ENCODE assay signal across 9 mouse cellular contexts in the genomic region with DNA sequence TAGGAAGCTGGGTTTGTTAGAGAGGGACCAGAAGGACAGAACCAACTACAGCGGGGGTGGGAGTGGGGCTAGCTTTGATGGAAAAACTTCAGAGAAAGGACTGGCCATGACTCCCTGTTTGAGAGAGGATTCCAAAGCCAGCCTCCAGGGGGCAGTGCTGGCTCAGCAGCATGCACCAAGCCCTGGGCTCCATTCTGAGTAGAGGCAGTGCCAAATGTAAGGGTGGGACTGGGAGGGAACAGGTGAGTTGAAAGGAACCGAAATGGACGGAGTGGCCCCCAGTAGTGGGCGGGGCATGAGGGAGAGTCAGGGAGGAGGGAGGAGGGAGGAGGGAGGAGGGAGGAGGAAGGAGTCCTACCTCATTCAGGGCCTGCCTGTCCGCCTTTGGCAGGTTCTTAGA. TPM values are rescaled to one million over a fixed set of nuclear protein-coding genes. Genes with fewer than 3 reads are reported as not detected.
DNase-seq lines count a peak whose midpoint lies in the region; ATAC-seq and TF ChIP-seq lines count a peak whose summit lies in the region.
"Had no signal": no experiment of that assay in that cellular context is flagged by ENCODE, and none has a peak within 500 bp of the region (broad histone marks: within the 10 kb centered on the region; RNA-seq: fewer than 3 reads in every experiment).

No protein-coding gene starts in this region.

- peaks cover 16% of the 10 kb centered on the region for H3K27me3 ChIP-seq in kidney, embryonic 14.5 days (ENCODE audit: control insufficient read depth, insufficient read depth, low read length)
- peaks cover 94% of the 10 kb centered on the region for H3K27me3 ChIP-seq in limb, embryonic 10.5 days (ENCODE audit: low read depth, poor library complexity, severe bottlenecking)
- H3K27me3 ChIP-seq: embryonic facial prominence, embryonic 15.5 days had no signal

- H3K9me3 ChIP-seq in kidney, embryonic 14.5 days (ENCODE audit: control insufficient read depth, low read length) = no peaks in the 10 kb centered on the region
- no peaks in the 10 kb centered on the region for H3K9me3 ChIP-seq in limb, embryonic 10.5 days (replicated peaks)
- H3K9me3 ChIP-seq: embryonic facial prominence, embryonic 15.5 days had no signal

- H3K9ac ChIP-seq in kidney, embryonic 14.5 days (ENCODE audit: low read depth, low read length) = no peak overlapping the region
- H3K9ac ChIP-seq: embryonic facial prominence, embryonic 15.5 days had no signal

- TF ChIP-seq CTCF in cortical plate, adult 2 months (IDR thresholded peaks at IDR 0.05; ENCODE audit: extremely low read depth, insufficient read depth, low read length) = peak; percentile 74

- no peak for ATAC-seq in kidney, embryonic 14.5 days (ENCODE audit: low FRiP score, low TSS enrichment)

- H3K4me3 ChIP-seq in kidney, embryonic 14.5 days (ENCODE audit: low read length) = no peak overlapping the region
- H3K4me3 ChIP-seq in cortical plate, adult 2 months (ENCODE audit: insufficient read depth, low read length) = no peak overlapping the region
- H3K4me3 ChIP-seq in limb, embryonic 10.5 days = no peak overlapping the region
- H3K4me3 ChIP-seq: embryonic facial prominence, embryonic 15.5 days had no signal

- H3K4me1 ChIP-seq in kidney, embryonic 14.5 days (ENCODE audit: control insufficient read depth, insufficient read depth, low read length) = peaks cover 10% of the 10 kb centered on the region; the same call in 1 of the 2 replicates
- H3K4me1 ChIP-seq in cortical plate, adult 2 months (ENCODE audit: control insufficient read depth, insufficient read depth, low read length) = no peaks in the 10 kb centered on the region
- peaks cover 18% of the 10 kb centered on the region for H3K4me1 ChIP-seq in limb, embryonic 10.5 days

- peak; percentile 56 for DNase-seq in kidney, adult 18-20 months
- peak; percentile 83 for DNase-seq in CD4-positive, CD25-positive, alpha-beta regulatory T cell, adult 2 months (ENCODE audit: low read depth, low spot score)
- peak; percentile 49 for DNase-seq in T-cell, adult 2 months (ENCODE audit: low spot score)
- peak; percentile 61 for DNase-seq in limb, embryonic 10.5 days (ENCODE audit: low spot score)
- peak; percentile 69 to 75 for DNase-seq in right cerebral cortex, adult 2 months (ENCODE audit: low spot score in 2 of 2)
- DNase-seq in frontal cortex, postnatal 25 days (ENCODE audit: low spot score in 2 of 2) = no peak

- no peak overlapping the region for H3K27ac ChIP-seq in kidney, embryonic 14.5 days (ENCODE audit: low read depth, low read length)
- no peak overlapping the region for H3K27ac ChIP-seq in cortical plate, adult 2 months (ENCODE audit: insufficient read depth, low read length)
- no peak overlapping the region for H3K27ac ChIP-seq in limb, embryonic 10.5 days
- H3K27ac ChIP-seq: embryonic facial prominence, embryonic 15.5 days had no signal

- TF ChIP-seq POLR2A in cortical plate, adult 2 months (IDR thresholded peaks at IDR 0.05; ENCODE audit: extremely low read depth, insufficient read depth, low read length) = no peak

- 19% methylated on average over 4 of the region's 5 CpGs for WGBS in kidney, embryonic 14.5 days
- WGBS in limb, embryonic 10.5 days = 19% methylated on average over 4 of the region's 5 CpGs

- no peaks in the 10 kb centered on the region for H3K36me3 ChIP-seq in kidney, embryonic 14.5 days (ENCODE audit: control insufficient read depth, insufficient read depth, low read length)
- H3K36me3 ChIP-seq in limb, embryonic 10.5 days = no peaks in the 10 kb centered on the region

- H3K4me2 ChIP-seq in kidney, embryonic 14.5 days (replicated peaks; ENCODE audit: low read depth, low read length) = no peak overlapping the region
- H3K4me2 ChIP-seq: embryonic facial prominence, embryonic 15.5 days had no signal

RNA-seq across cellular contexts. Expression of a gene that starts 4.6 kb away (rescaled TPM):
- polyA plus RNA-seq in kidney, embryonic 14.5 days (2014; fragmentation: Nextera tagmentation; extraction: Ambion mirVana) = 16.7 and 19.0 TPM in 2 replicates
- 1,095 and 1,125 TPM in 2 replicates for polyA plus RNA-seq in cortical plate, adult 2 months (2012; rRNA removed)
- 8.4 and 13.4 TPM in 2 replicates for polyA plus RNA-seq in limb, embryonic 10.5 days (2016; fragmentation: Nextera tagmentation; extraction: Ambion mirVana)

RNA-seq across cellular contexts. Expression of a gene that starts 16.8 kb away (rescaled TPM):
- polyA plus RNA-seq in kidney, embryonic 14.5 days (2014; fragmentation: Nextera tagmentation; extraction: Ambion mirVana) = 0.20 and 0.54 TPM in 2 replicates
- 7.8 and 8.3 TPM in 2 replicates for polyA plus RNA-seq in cortical plate, adult 2 months (2012; rRNA removed)
- not detected in 2 replicates for polyA plus RNA-seq in limb, embryonic 10.5 days (2016; fragmentation: Nextera tagmentation; extraction: Ambion mirVana)

RNA-seq across cellular contexts. Expression of a gene that starts 17.4 kb away (rescaled TPM):
- polyA plus RNA-seq in kidney, embryonic 14.5 days (2014; fragmentation: Nextera tagmentation; extraction: Ambion mirVana) = 2.7 and 3.0 TPM in 2 replicates
- polyA plus RNA-seq in cortical plate, adult 2 months (2012; rRNA removed) = 1.4 and 1.7 TPM in 2 replicates
- not detected in 2 replicates for polyA plus RNA-seq in limb, embryonic 10.5 days (2016; fragmentation: Nextera tagmentation; extraction: Ambion mirVana)

RNA-seq across cellular contexts. Expression of a gene that starts 19.2 kb away (rescaled TPM):
- polyA plus RNA-seq in kidney, embryonic 14.5 days (2014; fragmentation: Nextera tagmentation; extraction: Ambion mirVana) = 1.1 and 1.9 TPM in 2 replicates
- polyA plus RNA-seq in cortical plate, adult 2 months (2012; rRNA removed) = 4.4 and 5.7 TPM in 2 replicates
- polyA plus RNA-seq in limb, embryonic 10.5 days (2016; fragmentation: Nextera tagmentation; extraction: Ambion mirVana) = 0.55 and 1.2 TPM in 2 replicates

RNA-seq across cellular contexts. Expression of a gene that starts 21.0 kb away (rescaled TPM):
- 0.57 and 1.0 TPM in 2 replicates for polyA plus RNA-seq in kidney, embryonic 14.5 days (2014; fragmentation: Nextera tagmentation; extraction: Ambion mirVana)
- polyA plus RNA-seq in cortical plate, adult 2 months (2012; rRNA removed) = 1.1 and 1.7 TPM in 2 replicates
- not detected in 2 replicates for polyA plus RNA-seq in limb, embryonic 10.5 days (2016; fragmentation: Nextera tagmentation; extraction: Ambion mirVana)

Comparison
In these comparisons a context has a peak if more than half of its experiments do, and no peak if none do; other contexts are left out.
1. DNase-seq: peak in kidney, adult 18-20 months (single experiment), CD4-positive, CD25-positive, alpha-beta regulatory T cell, adult 2 months (single experiment), T-cell, adult 2 months (single experiment), limb, embryonic 10.5 days (single experiment) and right cerebral cortex, adult 2 months (2 of 2); none in frontal cortex, postnatal 25 days (0 of 2).
2. RNA of a gene that starts 4.6 kb away (polyA plus RNA-seq): 1,095 to 1,125 TPM in cortical plate, adult 2 months; 16.7 to 19.0 TPM in kidney, embryonic 14.5 days and 8.4 to 13.4 TPM in limb, embryonic 10.5 days; every median in the first group is over 10 times any median in the second.